Mouse (Mus musculus): ENCODE data around the gene Rln1.

The Rln1 gene

GRCm38 (mm10) chr19:29291532-29291931 lies 42.9 kb downstream of the Rln1 start:
- no peak for DNase-seq

- no peak for DNase-seq
These were observed 46.6 kb downstream of the Rln1 start for GRCm38 (mm10) chr19:29287863-29288262.

DNA sequence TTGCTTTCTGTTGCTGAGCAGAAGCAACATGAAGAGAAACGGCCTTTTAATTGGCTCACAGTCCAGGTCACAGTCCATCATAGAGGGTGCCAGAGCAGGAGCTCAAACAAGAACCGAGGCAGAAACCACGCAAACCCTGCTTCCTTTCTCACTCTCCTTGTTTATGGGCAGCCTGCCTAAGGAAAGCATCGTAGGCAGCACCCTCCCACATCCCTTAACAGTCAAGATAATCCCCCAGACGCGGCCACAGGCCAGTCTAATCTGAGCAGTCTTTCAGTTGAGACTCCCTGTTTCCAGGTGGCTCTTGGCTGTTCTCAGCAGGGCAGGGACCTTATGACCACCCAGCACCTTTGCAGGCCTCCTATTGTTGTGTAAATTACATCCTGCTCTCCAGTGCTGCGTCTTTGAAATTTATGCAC lies 49.0 kb downstream of the Rln1 start:
- DNase-seq = no peak
